Mouse (Mus musculus): ENCODE measurements at regions not wholly inside any gene's neighbourhood (a gene's known extent, or its start where the extent isn't known, plus 50 kb on each side); places are given as distances from the start of the nearest gene placed in this dataset.

GRCm38 (mm10) chr8:35942515-35942914 is 176.9 kb downstream of the Gm19410 start:
- no peak for ATAC-seq (ENCODE audit: low read depth)
- no peaks in the 10 kb centered on the region; the same call in 1 of the 2 replicates for H3K9me3 ChIP-seq
- H3K27me3 ChIP-seq = no peaks in the 10 kb centered on the region
- no peaks in the 10 kb centered on the region for H3K4me1 ChIP-seq (replicated peaks)
- 94% methylated on average over 6 of the region's 6 CpGs for WGBS
- H3K4me3 ChIP-seq = no peak overlapping the region
- no peaks in the 10 kb centered on the region for H3K36me3 ChIP-seq
- no peak overlapping the region for H3K27ac ChIP-seq (replicated peaks)
- no peak overlapping the region for H3K9ac ChIP-seq
- no peak overlapping the region for H3K4me2 ChIP-seq

GRCm38 (mm10) chr8:35943686-35944085 is 178.1 kb downstream of the Gm19410 start:
- no peaks in the 10 kb centered on the region for H3K27me3 ChIP-seq
- peaks cover 9% of the 10 kb centered on the region for H3K4me1 ChIP-seq (replicated peaks)
- H3K27ac ChIP-seq (replicated peaks) = no peak overlapping the region
- ATAC-seq (ENCODE audit: low read depth) = no peak
- WGBS = 94% methylated on average over 3 of the region's 3 CpGs
- no peak overlapping the region for H3K4me2 ChIP-seq
- H3K9ac ChIP-seq = no peak overlapping the region
- no peak overlapping the region for H3K4me3 ChIP-seq
- no peaks in the 10 kb centered on the region; the same call in 1 of the 2 replicates for H3K9me3 ChIP-seq
- no peaks in the 10 kb centered on the region for H3K36me3 ChIP-seq

- no peaks in the 10 kb centered on the region for H3K36me3 ChIP-seq
- no peak for ATAC-seq (ENCODE audit: low read depth)
- no peaks in the 10 kb centered on the region for H3K27me3 ChIP-seq
- no peak overlapping the region for H3K4me2 ChIP-seq
- H3K4me1 ChIP-seq (replicated peaks) = peaks cover 15% of the 10 kb centered on the region
- H3K9me3 ChIP-seq = no peaks in the 10 kb centered on the region; the same call in 1 of the 2 replicates
- H3K4me3 ChIP-seq = no peak overlapping the region
- 81% methylated on average over 4 of the region's 4 CpGs for WGBS
- H3K27ac ChIP-seq (replicated peaks) = no peak overlapping the region
- no peak overlapping the region for H3K9ac ChIP-seq
These were observed 178.9 kb downstream of the Gm19410 start for GRCm38 (mm10) chr8:35944461-35944860.

- H3K4me1 ChIP-seq (replicated peaks) = peaks cover 15% of the 10 kb centered on the region
- no peak overlapping the region for H3K9ac ChIP-seq
- ATAC-seq (ENCODE audit: low read depth) = no peak
- H3K9me3 ChIP-seq = no peaks in the 10 kb centered on the region
- no peak overlapping the region for H3K4me3 ChIP-seq
- no peaks in the 10 kb centered on the region for H3K36me3 ChIP-seq
- 77% methylated on average over 1 of the region's 1 CpGs for WGBS
- H3K4me2 ChIP-seq = no peak overlapping the region
- no peaks in the 10 kb centered on the region for H3K27me3 ChIP-seq
- no peak overlapping the region for H3K27ac ChIP-seq (replicated peaks)
These were observed 180.9 kb downstream of the Gm19410 start for GRCm38 (mm10) chr8:35946539-35946940.

GRCm38 (mm10) chr8:35948146-35948545 is 182.6 kb downstream of the Gm19410 start:
- H3K27me3 ChIP-seq = no peaks in the 10 kb centered on the region
- no peak for ATAC-seq (ENCODE audit: low read depth)
- 94% methylated on average over 2 of the region's 2 CpGs for WGBS
- no peak overlapping the region for H3K4me2 ChIP-seq
- no peaks in the 10 kb centered on the region for H3K9me3 ChIP-seq
- no peak overlapping the region for H3K27ac ChIP-seq (replicated peaks)
- H3K36me3 ChIP-seq = no peaks in the 10 kb centered on the region
- H3K9ac ChIP-seq = no peak overlapping the region
- peaks cover 15% of the 10 kb centered on the region for H3K4me1 ChIP-seq (replicated peaks)
- H3K4me3 ChIP-seq = no peak overlapping the region

GRCm38 (mm10) chr8:35948751-35949183 is 183.2 kb downstream of the Gm19410 start:
- 41% methylated on average over 9 of the region's 9 CpGs for WGBS
- H3K36me3 ChIP-seq = no peaks in the 10 kb centered on the region
- no peak overlapping the region for H3K9ac ChIP-seq
- H3K27me3 ChIP-seq = no peaks in the 10 kb centered on the region
- peaks cover 15% of the 10 kb centered on the region for H3K4me1 ChIP-seq (replicated peaks)
- H3K9me3 ChIP-seq = no peaks in the 10 kb centered on the region
- H3K27ac ChIP-seq (replicated peaks) = no peak overlapping the region
- ATAC-seq (ENCODE audit: low read depth) = peak; percentile 59
- H3K4me3 ChIP-seq = no peak overlapping the region
- no peak overlapping the region for H3K4me2 ChIP-seq

GRCm38 (mm10) chr8:35955506-35955905 is 189.9 kb downstream of the Gm19410 start:
- no peaks in the 10 kb centered on the region for H3K9me3 ChIP-seq
- no peak overlapping the region for H3K27ac ChIP-seq (replicated peaks)
- no peak overlapping the region for H3K9ac ChIP-seq
- ATAC-seq (ENCODE audit: low read depth) = no peak
- no peak overlapping the region for H3K4me3 ChIP-seq
- whole genome bisulfite sequencing = 89% methylated on average over 2 of the region's 2 CpGs
- H3K36me3 ChIP-seq = no peaks in the 10 kb centered on the region
- H3K27me3 ChIP-seq = no peaks in the 10 kb centered on the region
- peaks cover 15% of the 10 kb centered on the region; the same call in 1 of the 2 replicates for H3K4me1 ChIP-seq (replicated peaks)
- H3K4me2 ChIP-seq = no peak overlapping the region

GRCm38 (mm10) chr8:35956319-35956718 is 190.7 kb downstream of the Gm19410 start:
- no peaks in the 10 kb centered on the region for H3K27me3 ChIP-seq
- no peak overlapping the region for H3K9ac ChIP-seq
- no peaks in the 10 kb centered on the region for H3K9me3 ChIP-seq
- WGBS = 28% methylated on average over 2 of the region's 2 CpGs
- H3K4me3 ChIP-seq = no peak overlapping the region
- H3K4me2 ChIP-seq = no peak overlapping the region
- H3K4me1 ChIP-seq (replicated peaks) = peaks cover 23% of the 10 kb centered on the region; the same call in 1 of the 2 replicates
- H3K36me3 ChIP-seq = no peaks in the 10 kb centered on the region
- no peak overlapping the region for H3K27ac ChIP-seq (replicated peaks)
- no peak for ATAC-seq (ENCODE audit: low read depth)

- H3K36me3 ChIP-seq = no peaks in the 10 kb centered on the region
- H3K4me1 ChIP-seq (replicated peaks) = peaks cover 29% of the 10 kb centered on the region; the same call in 1 of the 2 replicates
- H3K9ac ChIP-seq = no peak overlapping the region
- no peak overlapping the region for H3K27ac ChIP-seq (replicated peaks)
- H3K4me2 ChIP-seq = no peak overlapping the region
- no peaks in the 10 kb centered on the region for H3K9me3 ChIP-seq
- H3K4me3 ChIP-seq = no peak overlapping the region
- no peak for ATAC-seq (ENCODE audit: low read depth)
- no peaks in the 10 kb centered on the region for H3K27me3 ChIP-seq
- 66% methylated on average over 4 of the region's 4 CpGs for WGBS
These were observed 193.6 kb downstream of the Gm19410 start for GRCm38 (mm10) chr8:35959201-35959600.

- no peak overlapping the region for H3K4me2 ChIP-seq
- H3K9ac ChIP-seq = no peak overlapping the region
- no peaks in the 10 kb centered on the region for H3K27me3 ChIP-seq
- 69% methylated on average over 9 of the region's 9 CpGs for WGBS
- H3K36me3 ChIP-seq = no peaks in the 10 kb centered on the region
- H3K27ac ChIP-seq (replicated peaks) = no peak overlapping the region
- ATAC-seq (ENCODE audit: low read depth) = no peak
- no peaks in the 10 kb centered on the region for H3K9me3 ChIP-seq
- H3K4me1 ChIP-seq (replicated peaks) = peaks cover 31% of the 10 kb centered on the region
- H3K4me3 ChIP-seq = no peak overlapping the region
These were observed 195.5 kb downstream of the Gm19410 start for GRCm38 (mm10) chr8:35960867-35961614.

- 49% methylated on average over 20 of the region's 20 CpGs for WGBS
- no peak overlapping the region for H3K4me2 ChIP-seq
These were observed 196.1 kb downstream of the Gm19410 start for GRCm38 (mm10) chr8:35961615-35962220.

GRCm38 (mm10) chr8:35964932-35965331 is 199.3 kb downstream of the Gm19410 start:
- H3K9ac ChIP-seq = no peak overlapping the region
- no peak overlapping the region for H3K4me2 ChIP-seq
- H3K4me3 ChIP-seq = no peak overlapping the region
- ATAC-seq (ENCODE audit: low read depth) = no peak
- 76% methylated on average over 1 of the region's 1 CpGs for WGBS
- no peaks in the 10 kb centered on the region for H3K27me3 ChIP-seq
- no peaks in the 10 kb centered on the region for H3K9me3 ChIP-seq
- H3K36me3 ChIP-seq = no peaks in the 10 kb centered on the region
- H3K27ac ChIP-seq (replicated peaks) = no peak overlapping the region
- H3K4me1 ChIP-seq (replicated peaks) = peaks cover 24% of the 10 kb centered on the region

More at GRCm38 (mm10) chr8:35961615-35962220, 196.1 kb downstream of the Gm19410 start:
- no peaks in the 10 kb centered on the region for H3K9me3 ChIP-seq
- H3K4me1 ChIP-seq (replicated peaks) = peaks cover 25% of the 10 kb centered on the region
- no peak for ATAC-seq (ENCODE audit: low read depth)
- H3K4me3 ChIP-seq = no peak overlapping the region
- H3K9ac ChIP-seq = no peak overlapping the region
- H3K27ac ChIP-seq (replicated peaks) = no peak overlapping the region
- no peaks in the 10 kb centered on the region for H3K36me3 ChIP-seq
- no peaks in the 10 kb centered on the region for H3K27me3 ChIP-seq
